Mouse (Mus musculus): ENCODE measurements around the gene Efcab9.

Gene Efcab9

DNA sequence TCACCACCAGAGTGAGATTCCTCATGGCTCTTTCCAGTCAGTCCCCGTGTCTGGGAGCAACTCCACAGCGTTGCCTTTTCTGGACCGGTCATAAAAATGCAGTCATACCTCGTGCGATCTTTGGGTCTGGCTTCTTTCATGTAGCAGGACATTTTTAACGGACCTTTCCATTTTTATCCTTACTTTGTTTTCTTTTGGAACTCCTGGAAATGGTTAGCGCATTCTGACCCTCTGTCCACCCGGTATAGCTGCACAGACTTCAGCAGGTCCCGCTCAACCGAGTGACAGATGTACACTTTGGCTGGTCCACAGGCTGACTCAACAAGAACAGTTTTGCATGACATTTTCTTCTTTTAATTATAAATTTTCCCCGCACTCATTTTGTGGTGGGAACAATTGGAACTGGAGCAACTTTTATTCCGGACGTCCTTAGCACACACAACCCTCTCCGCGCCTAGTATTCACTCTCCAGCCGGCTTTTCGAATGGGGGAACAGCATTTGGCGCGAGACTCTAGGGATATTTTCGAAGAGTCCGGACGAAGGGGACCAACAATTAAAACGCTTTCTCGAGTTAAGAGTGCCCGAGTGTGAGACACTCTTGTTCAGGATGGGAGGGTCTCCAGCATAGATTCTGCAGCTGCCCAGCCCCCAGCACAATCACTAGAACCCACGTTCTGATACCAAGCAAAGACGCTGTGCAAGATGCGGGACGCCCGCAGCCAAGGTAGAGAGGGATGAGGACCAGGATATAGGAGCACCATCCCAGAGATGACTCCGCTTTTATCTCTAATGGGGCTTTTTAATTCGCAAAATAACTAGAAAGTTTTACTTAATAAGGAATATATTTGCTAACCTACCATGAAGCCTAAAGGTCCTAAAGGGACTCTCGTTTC, at the start of gene Efcab9:
Gene Efcab9, minus strand, starts transcription at position 211 of the 894 bp plus-strand sequence.
- DNase-seq (ENCODE audit: low spot score in 2 of 2): no peak

- no peak for DNase-seq (ENCODE audit: low spot score in 2 of 2)
These were observed 49.1 kb upstream of the Efcab9 start for GRCm38 (mm10) chr11:32581031-32581430.

DNA sequence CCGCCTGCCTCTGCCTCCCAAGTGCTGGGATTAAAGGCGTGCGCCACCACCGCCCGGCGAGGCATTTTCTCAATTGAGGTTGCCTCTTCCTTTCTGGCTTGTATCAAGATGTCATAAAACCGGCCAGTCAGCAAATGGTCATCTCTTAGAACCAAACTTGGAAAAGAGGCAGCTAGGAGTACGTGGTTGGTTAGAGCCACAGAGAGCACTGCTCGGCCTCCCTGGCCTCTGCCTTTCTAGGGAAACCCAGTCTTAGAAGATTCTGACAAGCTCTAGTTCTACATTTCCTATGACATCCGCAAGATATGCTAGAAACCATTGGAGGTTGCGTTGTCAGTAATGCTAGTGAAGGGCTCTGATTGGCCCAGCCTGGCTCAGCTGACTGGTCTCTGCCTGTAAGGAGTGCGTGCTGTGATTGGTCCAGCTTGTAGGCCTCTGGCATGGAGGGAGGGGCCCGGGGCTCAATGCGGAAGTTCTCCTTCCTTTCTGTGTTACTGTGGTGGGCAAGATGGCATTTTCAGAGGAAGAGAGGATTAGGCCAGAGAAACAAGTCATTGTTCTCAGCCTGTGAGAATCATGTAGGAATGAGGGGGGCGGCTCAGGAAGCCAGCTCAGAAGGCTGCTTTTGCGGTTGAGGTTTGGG, 48.5 kb upstream of the Efcab9 start:
- peak; percentile 30 to 63 for DNase-seq (ENCODE audit: low spot score in 2 of 2)

- no peak for DNase-seq (ENCODE audit: low spot score in 2 of 2)
These were observed 44.8 kb upstream of the Efcab9 start for GRCm38 (mm10) chr11:32576760-32577050.

- DNase-seq (ENCODE audit: low spot score in 2 of 2): no peak
These were observed 44.3 kb upstream of the Efcab9 start for GRCm38 (mm10) chr11:32575964-32576759.

DNA sequence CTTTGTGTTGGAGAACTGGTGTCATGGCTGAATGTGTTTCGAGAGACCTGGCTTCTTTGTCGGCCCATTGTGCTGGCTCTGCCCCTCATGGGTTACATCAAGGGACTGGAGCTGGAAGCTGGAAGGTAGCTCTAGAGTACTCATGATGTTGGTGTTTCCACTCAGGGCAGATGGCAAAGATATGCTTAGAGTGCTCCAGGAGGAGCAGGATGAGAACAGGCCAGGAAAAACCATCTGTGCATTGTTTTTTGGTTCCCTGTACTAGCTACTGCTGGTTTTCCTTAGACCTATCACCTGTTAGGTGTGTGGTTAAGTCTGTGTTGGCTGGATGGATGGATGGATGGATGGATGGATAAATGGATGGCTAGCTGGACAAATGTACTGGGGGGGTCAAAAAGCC, 41.8 kb upstream of the Efcab9 start:
- DNase-seq (ENCODE audit: low spot score in 2 of 2): no peak

- DNase-seq (ENCODE audit: low spot score in 2 of 2): no peak
These were observed 39.2 kb upstream of the Efcab9 start for GRCm38 (mm10) chr11:32571103-32571502.

DNA sequence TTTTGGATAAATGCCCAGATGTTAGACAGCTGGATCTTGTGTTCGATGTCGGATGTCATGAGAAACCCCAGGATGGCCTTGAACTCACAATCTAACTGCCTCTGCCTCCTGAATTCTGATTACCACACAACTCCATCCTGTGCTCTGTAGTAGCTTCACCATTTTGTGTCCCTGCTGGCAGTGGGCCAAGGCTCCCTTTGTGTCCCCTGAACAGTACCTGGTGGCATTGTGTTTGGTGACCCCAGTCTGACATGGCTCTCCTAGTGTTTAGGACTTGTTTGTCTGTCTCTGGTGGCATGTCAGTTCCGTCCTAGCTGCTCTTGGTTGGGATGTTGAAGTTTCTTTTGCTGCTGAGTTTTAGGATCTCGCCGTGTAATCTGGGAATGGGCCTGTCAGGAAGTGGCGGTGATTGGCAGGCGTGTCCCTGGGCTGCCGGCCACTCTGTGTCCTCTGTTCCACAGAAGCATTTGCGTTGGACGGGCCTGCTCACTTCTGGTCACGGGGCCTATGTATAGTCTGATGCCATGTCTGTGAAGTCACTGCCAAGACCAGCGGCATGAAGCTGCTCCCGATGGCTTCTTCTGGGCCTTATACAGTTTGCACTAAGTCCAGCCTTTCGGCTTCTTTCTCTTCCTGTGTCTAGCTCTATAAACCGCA, 36.9 kb upstream of the Efcab9 start:
- no peak for DNase-seq (ENCODE audit: low spot score in 2 of 2)

- no peak for DNase-seq (ENCODE audit: low spot score in 2 of 2)
These were observed 36.2 kb upstream of the Efcab9 start for GRCm38 (mm10) chr11:32568060-32568459.

DNA sequence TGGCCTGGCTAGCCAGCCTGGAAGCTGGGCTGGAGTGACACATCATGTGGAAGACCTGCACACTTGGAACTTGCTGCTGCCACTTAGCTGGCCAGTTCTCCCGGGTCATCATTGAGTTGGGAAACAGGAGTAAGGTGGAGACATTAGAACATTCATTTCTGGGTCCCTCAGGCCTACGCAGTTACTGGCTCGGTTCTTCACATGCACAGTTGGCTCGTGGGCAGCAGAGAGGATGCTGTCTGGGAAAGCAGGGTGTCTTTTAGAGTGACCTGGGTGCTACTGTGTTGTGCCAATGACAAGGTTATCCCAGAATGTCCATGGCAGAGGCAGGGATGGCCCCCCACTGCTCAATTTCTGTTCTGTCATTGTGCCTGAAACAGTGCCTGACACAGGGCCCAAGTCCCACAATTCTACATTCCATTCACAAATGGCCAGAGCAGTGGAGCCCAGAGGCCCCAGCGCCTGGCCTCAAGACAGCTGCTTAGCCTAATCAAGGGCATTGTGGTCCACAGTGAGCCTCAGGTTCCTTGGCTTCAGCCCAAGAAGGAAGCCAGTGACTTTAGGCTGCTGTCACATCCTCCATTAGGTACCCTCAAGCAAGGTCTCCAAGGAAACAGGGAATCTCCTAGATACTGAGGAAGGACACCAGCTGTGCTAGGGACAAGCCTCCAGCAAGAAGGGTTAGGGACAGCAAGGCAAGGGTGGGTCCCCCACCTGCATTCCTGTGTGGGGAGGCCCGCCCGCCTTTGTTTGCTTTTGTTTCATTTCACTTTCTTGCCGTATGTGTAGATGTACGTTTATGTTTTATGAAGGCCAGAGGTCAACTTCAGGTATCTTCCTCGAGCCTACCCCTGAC, 35.3 kb upstream of the Efcab9 start:
- no peak for DNase-seq (ENCODE audit: low spot score in 2 of 2)

DNA sequence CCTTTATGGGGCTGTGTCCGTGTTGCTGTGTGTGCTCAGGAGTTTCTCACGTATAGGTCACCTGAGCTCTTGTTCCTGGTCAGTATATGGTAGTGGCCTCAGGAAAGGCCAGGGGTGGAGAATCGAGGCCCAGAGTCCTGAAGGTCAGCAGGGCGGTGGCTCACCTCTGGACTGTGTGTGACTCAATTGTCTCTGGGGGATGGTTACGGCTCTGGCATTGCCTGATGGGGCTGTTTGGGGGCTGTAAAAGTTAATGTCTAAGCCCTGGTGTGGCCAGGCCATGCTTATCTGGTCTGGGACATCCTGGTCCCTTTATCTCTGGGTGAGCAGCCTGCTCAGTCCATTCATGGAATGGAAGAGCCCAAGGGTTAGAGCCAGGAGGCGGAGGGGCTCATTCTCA, 34.3 kb upstream of the Efcab9 start:
- no peak for DNase-seq (ENCODE audit: low spot score in 2 of 2)

- no peak for DNase-seq (ENCODE audit: low spot score in 2 of 2)
These were observed 33.2 kb upstream of the Efcab9 start for GRCm38 (mm10) chr11:32565088-32565487.

DNA sequence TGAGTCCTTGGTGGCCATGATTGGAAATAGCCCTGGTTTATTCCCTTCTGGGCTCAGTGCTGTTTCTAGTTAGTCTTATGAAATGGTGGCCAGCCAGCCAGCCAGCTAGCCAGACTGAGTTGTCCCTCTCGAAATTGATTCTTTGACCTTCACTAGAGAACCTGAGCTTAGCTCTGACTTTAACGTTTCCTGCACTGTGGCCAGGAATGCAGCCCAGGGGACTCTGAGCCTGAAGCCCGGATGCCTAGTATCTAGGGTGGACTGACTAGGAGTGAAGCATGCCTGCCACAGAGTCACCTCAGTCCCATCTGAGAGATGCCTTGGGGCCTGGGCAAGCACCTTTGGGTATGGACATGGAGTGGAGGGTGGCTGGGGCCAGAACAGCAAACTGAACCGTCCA, 32.7 kb upstream of the Efcab9 start:
- DNase-seq (ENCODE audit: low spot score in 2 of 2): no peak

- no peak for DNase-seq (ENCODE audit: low spot score in 2 of 2)
These were observed 31.8 kb upstream of the Efcab9 start for GRCm38 (mm10) chr11:32563660-32564059.

DNA sequence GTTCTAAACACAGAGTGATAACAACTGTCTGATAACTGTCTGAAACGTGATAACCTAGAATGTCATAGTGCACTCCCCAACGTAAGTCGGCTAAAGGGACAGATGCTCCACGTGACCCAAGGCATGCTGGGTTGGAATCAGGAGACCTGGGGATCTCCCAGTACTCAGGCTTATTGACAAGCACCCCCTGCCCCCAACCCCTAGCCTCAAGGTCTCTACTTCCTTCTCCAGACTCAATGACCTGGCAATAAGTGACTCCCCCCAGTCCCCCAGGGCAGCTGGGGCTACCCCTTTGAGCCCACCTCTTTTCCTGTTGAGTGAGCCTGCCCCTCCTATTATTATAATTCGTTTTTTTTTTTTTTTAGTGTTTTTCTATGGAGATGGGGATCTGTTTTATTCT, 30.8 kb upstream of the Efcab9 start:
- no peak for DNase-seq (ENCODE audit: low spot score in 2 of 2)

GRCm38 (mm10) chr11:32561465-32562355, 29.8 kb upstream of the Efcab9 start:
- DNase-seq (ENCODE audit: low spot score in 2 of 2): no peak

DNA sequence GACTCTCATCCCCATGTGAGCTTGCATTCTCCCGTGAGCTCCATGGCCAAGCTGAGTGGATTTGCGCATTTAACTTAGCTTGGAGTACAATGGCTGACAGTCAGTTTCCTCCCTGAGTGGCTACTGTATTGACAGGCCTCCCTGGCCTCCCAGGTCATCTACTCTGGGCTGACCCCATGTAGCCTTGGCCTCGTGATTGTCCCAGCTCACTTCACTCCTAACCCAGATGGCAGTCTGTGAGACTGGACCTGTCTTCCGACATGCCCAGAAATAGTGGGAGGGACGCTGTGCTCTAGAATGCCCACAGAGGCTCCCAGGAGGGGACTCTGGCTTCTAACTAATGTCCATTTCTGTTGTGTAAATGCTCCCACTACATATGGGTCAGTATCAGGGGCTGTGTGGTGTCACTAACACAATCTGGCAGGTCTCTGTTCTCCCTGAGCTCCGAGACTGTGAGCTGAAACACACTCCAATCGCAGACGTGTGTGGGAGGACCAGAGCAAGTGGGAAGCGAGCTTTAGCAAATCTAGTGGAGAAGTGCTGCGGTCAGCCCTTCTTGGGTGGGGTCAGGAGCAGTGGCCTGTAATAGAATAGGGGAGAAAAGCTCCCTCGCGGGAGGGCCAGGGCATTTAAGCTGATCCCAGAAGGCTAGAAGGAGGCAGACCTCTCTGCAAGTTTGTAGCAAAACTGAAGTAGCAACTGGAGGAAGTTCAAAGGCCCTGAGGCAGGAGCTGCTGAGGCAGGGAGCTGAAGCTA, 28.3 kb upstream of the Efcab9 start:
- DNase-seq (ENCODE audit: low spot score in 2 of 2): no peak

GRCm38 (mm10) chr11:32558677-32559076, 26.8 kb upstream of the Efcab9 start:
- DNase-seq (ENCODE audit: low spot score in 2 of 2): no peak

GRCm38 (mm10) chr11:32558026-32558425, 26.1 kb upstream of the Efcab9 start:
- DNase-seq (ENCODE audit: low spot score in 2 of 2): no peak

Data from frontal cortex, postnatal 14 days (tissue).